Mouse (Mus musculus): ENCODE measurements around the gene Gm28729. TPM values are rescaled to one million over a fixed set of nuclear protein-coding genes. Genes with fewer than 3 reads are reported as not detected.
"Not testable (repeated sequence)": the region's sequence is repeated elsewhere in the genome, so short reads cannot be mapped to it uniquely, and the experiment has no call there.

The Gm28729 gene
- polyA plus RNA-seq, 1 experiment, result not detected

GRCm38 (mm10) chr9:96472356-96472755, 52.7 kb downstream of the Gm28729 start:
- no peak overlapping the region for H3K27ac ChIP-seq (ENCODE audit: insufficient read depth, low read depth, low read length)
- H3K4me3 ChIP-seq (ENCODE audit: insufficient read depth, low read length), result no peak overlapping the region
- TF ChIP-seq CTCF (IDR thresholded peaks at IDR 0.05; ENCODE audit: low read depth, low read length) (no peak), POLR2A (IDR thresholded peaks at IDR 0.05; ENCODE audit: borderline replicate concordance, low read depth, low read length) (no peak)
- H3K4me1 ChIP-seq (ENCODE audit: control insufficient read depth, insufficient read depth, low read length), result peaks cover 21% of the 10 kb centered on the region

GRCm38 (mm10) chr9:96471681-96472080, 53.4 kb downstream of the Gm28729 start:
- not testable (repeated sequence) for H3K4me3 ChIP-seq (ENCODE audit: insufficient read depth, low read length); H3K27ac ChIP-seq (ENCODE audit: insufficient read depth, low read depth, low read length)
- peaks cover 18% of the 10 kb centered on the region for H3K4me1 ChIP-seq (ENCODE audit: control insufficient read depth, insufficient read depth, low read length)

DNA sequence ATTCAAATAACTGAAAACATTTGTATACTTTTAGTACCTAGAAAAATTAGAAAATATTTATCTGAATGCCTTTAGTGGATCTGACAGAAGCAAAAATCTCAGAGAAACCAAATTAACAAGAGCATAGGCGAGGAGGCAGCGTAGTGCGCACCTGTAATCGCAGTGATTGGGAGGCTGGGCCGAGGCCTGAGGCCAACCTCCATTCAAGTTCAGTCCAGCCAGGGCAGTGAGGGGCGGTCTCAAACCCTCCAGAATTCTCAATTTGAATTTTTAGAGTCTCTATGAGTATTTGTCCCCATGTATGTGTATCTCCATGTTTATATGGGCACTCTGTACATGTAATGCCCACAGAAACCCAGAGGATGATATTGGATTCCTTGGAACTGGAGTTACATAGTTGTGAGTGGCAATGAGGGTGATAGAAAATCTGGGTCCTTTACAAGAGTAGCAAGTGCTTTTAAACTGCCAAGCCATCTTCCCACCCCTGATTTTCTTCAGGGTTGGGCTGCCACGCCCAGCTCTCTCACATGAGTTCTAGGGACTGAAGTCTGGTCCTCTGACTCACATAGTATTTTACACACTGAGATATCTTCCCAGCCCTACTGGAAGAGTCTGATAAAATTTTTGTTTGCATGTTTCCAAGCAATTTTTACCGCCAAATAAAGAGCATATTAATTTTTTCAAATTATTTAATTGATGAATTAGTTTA, 54.6 kb downstream of the Gm28729 start:
- no peak for TF ChIP-seq CTCF (IDR thresholded peaks at IDR 0.05; ENCODE audit: low read depth, low read length)
- no peak for TF ChIP-seq POLR2A (IDR thresholded peaks at IDR 0.05; ENCODE audit: borderline replicate concordance, low read depth, low read length)
- H3K4me1 ChIP-seq (ENCODE audit: control insufficient read depth, insufficient read depth, low read length), result peaks cover 8% of the 10 kb centered on the region
- no peak overlapping the region for H3K27ac ChIP-seq (ENCODE audit: insufficient read depth, low read depth, low read length)
- H3K4me3 ChIP-seq (ENCODE audit: insufficient read depth, low read length), result no peak overlapping the region

GRCm38 (mm10) chr9:96469556-96470265, 55.4 kb downstream of the Gm28729 start:
- TF ChIP-seq POLR2A (IDR thresholded peaks at IDR 0.05; ENCODE audit: borderline replicate concordance, low read depth, low read length) (no peak), CTCF (IDR thresholded peaks at IDR 0.05; ENCODE audit: low read depth, low read length) (no peak)
- Histone ChIP-seq H3K27ac (ENCODE audit: insufficient read depth, low read depth, low read length) (no peak overlapping the region), H3K4me1 (ENCODE audit: control insufficient read depth, insufficient read depth, low read length) (peaks cover 6% of the 10 kb centered on the region; the same call in 1 of the 2 replicates), H3K4me3 (ENCODE audit: insufficient read depth, low read length) (no peak overlapping the region)

DNA sequence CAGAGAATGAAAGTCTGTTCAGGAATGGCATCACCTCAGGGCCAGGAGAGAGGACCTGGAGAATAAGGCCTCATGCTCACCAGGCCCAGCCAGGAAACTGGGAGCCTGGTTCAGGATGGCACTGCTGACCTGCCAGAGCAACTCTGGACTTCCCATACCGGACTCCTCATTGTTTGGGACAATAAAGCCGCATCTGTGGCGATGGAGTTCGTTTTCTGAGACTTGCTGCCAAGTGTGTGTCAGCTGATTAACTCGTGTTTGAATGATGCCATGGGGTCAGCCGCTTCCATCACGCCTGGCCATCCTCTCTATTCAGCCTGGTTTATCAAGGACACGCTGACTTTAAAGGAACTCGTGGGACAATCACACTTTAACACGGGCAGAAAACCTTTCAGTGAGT, 61.4 kb downstream of the Gm28729 start:
- no peak for TF ChIP-seq POLR2A (IDR thresholded peaks at IDR 0.05; ENCODE audit: borderline replicate concordance, low read depth, low read length)
- no peak for TF ChIP-seq CTCF (IDR thresholded peaks at IDR 0.05; ENCODE audit: low read depth, low read length)
- H3K4me3 ChIP-seq (ENCODE audit: insufficient read depth, low read length), result no peak overlapping the region

GRCm38 (mm10) chr9:96461607-96462006, 63.5 kb downstream of the Gm28729 start:
- no peak overlapping the region for H3K4me3 ChIP-seq (ENCODE audit: insufficient read depth, low read length)
- H3K27ac ChIP-seq (ENCODE audit: insufficient read depth, low read depth, low read length), result no peak overlapping the region
- TF ChIP-seq POLR2A (IDR thresholded peaks at IDR 0.05; ENCODE audit: borderline replicate concordance, low read depth, low read length) (no peak), CTCF (IDR thresholded peaks at IDR 0.05; ENCODE audit: low read depth, low read length) (no peak)
- H3K4me1 ChIP-seq (ENCODE audit: control insufficient read depth, insufficient read depth, low read length), result no peaks in the 10 kb centered on the region

More for the DNA sequence above, 61.4 kb downstream of the Gm28729 start:
- Histone ChIP-seq H3K4me1 (ENCODE audit: control insufficient read depth, insufficient read depth, low read length) (no peaks in the 10 kb centered on the region), H3K27ac (ENCODE audit: insufficient read depth, low read depth, low read length) (no peak overlapping the region)

GRCm38 (mm10) chr9:96460117-96460865, 64.8 kb downstream of the Gm28729 start:
- H3K4me1 ChIP-seq (ENCODE audit: control insufficient read depth, insufficient read depth, low read length), result no peaks in the 10 kb centered on the region
- no peak overlapping the region for H3K4me3 ChIP-seq (ENCODE audit: insufficient read depth, low read length)
- no peak for TF ChIP-seq CTCF (IDR thresholded peaks at IDR 0.05; ENCODE audit: low read depth, low read length)
- TF ChIP-seq POLR2A (IDR thresholded peaks at IDR 0.05; ENCODE audit: borderline replicate concordance, low read depth, low read length), result no peak
- no peak overlapping the region for H3K27ac ChIP-seq (ENCODE audit: insufficient read depth, low read depth, low read length)

GRCm38 (mm10) chr9:96455618-96456017, 69.4 kb downstream of the Gm28729 start:
- TF ChIP-seq POLR2A (IDR thresholded peaks at IDR 0.05; ENCODE audit: borderline replicate concordance, low read depth, low read length) (no peak), CTCF (IDR thresholded peaks at IDR 0.05; ENCODE audit: low read depth, low read length) (no peak)
- H3K4me3 ChIP-seq (ENCODE audit: insufficient read depth, low read length), result no peak overlapping the region
- H3K27ac ChIP-seq (ENCODE audit: insufficient read depth, low read depth, low read length), result no peak overlapping the region
- no peaks in the 10 kb centered on the region for H3K4me1 ChIP-seq (ENCODE audit: control insufficient read depth, insufficient read depth, low read length)

DNA sequence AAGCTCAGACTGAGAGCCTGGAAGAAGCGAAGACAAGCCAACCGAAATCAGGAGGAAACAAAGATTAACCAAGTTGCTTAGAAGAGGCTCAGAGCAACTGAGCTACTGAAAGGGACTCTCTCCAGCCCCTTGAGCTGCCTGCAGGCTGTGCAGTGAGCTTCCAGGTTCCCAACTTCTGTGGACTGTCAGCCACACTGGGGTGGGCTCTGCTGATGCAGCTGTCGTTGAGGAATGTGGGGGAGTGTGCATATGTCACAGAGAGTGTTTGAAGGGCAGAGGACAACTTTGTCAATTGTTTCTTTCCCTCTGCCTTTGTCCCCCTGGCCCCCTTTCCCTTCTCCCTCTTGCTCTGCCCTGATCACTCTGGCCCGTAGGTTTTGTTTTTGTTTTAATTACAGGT, 72.1 kb downstream of the Gm28729 start:
- no peak overlapping the region for H3K4me3 ChIP-seq (ENCODE audit: insufficient read depth, low read length)
- H3K4me1 ChIP-seq (ENCODE audit: control insufficient read depth, insufficient read depth, low read length), result peaks cover 5% of the 10 kb centered on the region
- no peak for TF ChIP-seq CTCF (IDR thresholded peaks at IDR 0.05; ENCODE audit: low read depth, low read length)
- TF ChIP-seq POLR2A (IDR thresholded peaks at IDR 0.05; ENCODE audit: borderline replicate concordance, low read depth, low read length), result no peak
- H3K27ac ChIP-seq (ENCODE audit: insufficient read depth, low read depth, low read length), result no peak overlapping the region

All from bone marrow macrophage, adult 2 months (primary cell).